Mouse (Mus musculus): ENCODE measurements around the gene Drd1.

Drd1 gene

GRCm38 (mm10) chr13:54062068-54062467 lies 6.6 kb upstream of the Drd1 start:
- no peak for DNase-seq (ENCODE audit: low read depth, low spot score)
- Histone ChIP-seq H3K27me3 (ENCODE audit: control insufficient read depth, insufficient read depth, low read length, poor library complexity, severe bottlenecking) (no peaks in the 10 kb centered on the region), H3K36me3 (ENCODE audit: control insufficient read depth, insufficient read depth, low read length, poor library complexity, severe bottlenecking) (no peaks in the 10 kb centered on the region)

- Histone ChIP-seq H3K36me3 (ENCODE audit: control insufficient read depth, insufficient read depth, low read length, poor library complexity, severe bottlenecking) (no peaks in the 10 kb centered on the region), H3K27me3 (ENCODE audit: control insufficient read depth, insufficient read depth, low read length, poor library complexity, severe bottlenecking) (no peaks in the 10 kb centered on the region)
- peak; percentile 11 for DNase-seq (ENCODE audit: low read depth, low spot score)
These were observed 543 bp downstream of the Drd1 start for GRCm38 (mm10) chr13:54054962-54055361.

GRCm38 (mm10) chr13:54051641-54052040 lies 3.9 kb downstream of the Drd1 start:
- DNase-seq (ENCODE audit: low read depth, low spot score): no peak
- H3K36me3 ChIP-seq (ENCODE audit: control insufficient read depth, insufficient read depth, low read length, poor library complexity, severe bottlenecking): no peaks in the 10 kb centered on the region
- H3K27me3 ChIP-seq (ENCODE audit: control insufficient read depth, insufficient read depth, low read length, poor library complexity, severe bottlenecking): no peaks in the 10 kb centered on the region

GRCm38 (mm10) chr13:54048679-54049352 lies 6.7 kb downstream of the Drd1 start:
- H3K36me3 ChIP-seq (ENCODE audit: control insufficient read depth, insufficient read depth, low read length, poor library complexity, severe bottlenecking): no peaks in the 10 kb centered on the region
- DNase-seq (ENCODE audit: low read depth, low spot score): no peak
- H3K27me3 ChIP-seq (ENCODE audit: control insufficient read depth, insufficient read depth, low read length, poor library complexity, severe bottlenecking): no peaks in the 10 kb centered on the region

GRCm38 (mm10) chr13:54040256-54040655 lies 15.2 kb downstream of the Drd1 start:
- H3K27me3 ChIP-seq (ENCODE audit: control insufficient read depth, insufficient read depth, low read length, poor library complexity, severe bottlenecking): no peaks in the 10 kb centered on the region

GRCm38 (mm10) chr13:54037936-54038335 lies 17.6 kb downstream of the Drd1 start:
- no peaks in the 10 kb centered on the region for H3K36me3 ChIP-seq (ENCODE audit: control insufficient read depth, insufficient read depth, low read length, poor library complexity, severe bottlenecking)

More at GRCm38 (mm10) chr13:54040256-54040655, 15.2 kb downstream of the Drd1 start:
- H3K36me3 ChIP-seq (ENCODE audit: control insufficient read depth, insufficient read depth, low read length, poor library complexity, severe bottlenecking): no peaks in the 10 kb centered on the region
- no peak for DNase-seq (ENCODE audit: low read depth, low spot score)

GRCm38 (mm10) chr13:54035541-54035940 lies 20.0 kb downstream of the Drd1 start:
- Histone ChIP-seq H3K27me3 (ENCODE audit: control insufficient read depth, insufficient read depth, low read length, poor library complexity, severe bottlenecking) (no peaks in the 10 kb centered on the region), H3K36me3 (ENCODE audit: control insufficient read depth, insufficient read depth, low read length, poor library complexity, severe bottlenecking) (no peaks in the 10 kb centered on the region)
- DNase-seq (ENCODE audit: low read depth, low spot score): peak; percentile 43

More at GRCm38 (mm10) chr13:54037936-54038335, 17.6 kb downstream of the Drd1 start:
- no peak for DNase-seq (ENCODE audit: low read depth, low spot score)
- H3K27me3 ChIP-seq (ENCODE audit: control insufficient read depth, insufficient read depth, low read length, poor library complexity, severe bottlenecking): no peaks in the 10 kb centered on the region

GRCm38 (mm10) chr13:54033653-54034052 lies 21.9 kb downstream of the Drd1 start:
- no peak for DNase-seq (ENCODE audit: low read depth, low spot score)
- Histone ChIP-seq H3K36me3 (ENCODE audit: control insufficient read depth, insufficient read depth, low read length, poor library complexity, severe bottlenecking) (no peaks in the 10 kb centered on the region), H3K27me3 (ENCODE audit: control insufficient read depth, insufficient read depth, low read length, poor library complexity, severe bottlenecking) (no peaks in the 10 kb centered on the region)

GRCm38 (mm10) chr13:54027079-54027478 lies 28.4 kb downstream of the Drd1 start:
- Histone ChIP-seq H3K36me3 (ENCODE audit: control insufficient read depth, insufficient read depth, low read length, poor library complexity, severe bottlenecking) (no peaks in the 10 kb centered on the region), H3K27me3 (ENCODE audit: control insufficient read depth, insufficient read depth, low read length, poor library complexity, severe bottlenecking) (no peaks in the 10 kb centered on the region)
- no peak for DNase-seq (ENCODE audit: low read depth, low spot score)

GRCm38 (mm10) chr13:54023311-54023710 lies 32.2 kb downstream of the Drd1 start:
- H3K27me3 ChIP-seq (ENCODE audit: control insufficient read depth, insufficient read depth, low read length, poor library complexity, severe bottlenecking): no peaks in the 10 kb centered on the region
- H3K36me3 ChIP-seq (ENCODE audit: control insufficient read depth, insufficient read depth, low read length, poor library complexity, severe bottlenecking): no peaks in the 10 kb centered on the region
- no peak for DNase-seq (ENCODE audit: low read depth, low spot score)

GRCm38 (mm10) chr13:54008716-54009115 lies 46.8 kb downstream of the Drd1 start:
- no peak for DNase-seq (ENCODE audit: low read depth, low spot score)
- no peaks in the 10 kb centered on the region for H3K27me3 ChIP-seq (ENCODE audit: control insufficient read depth, insufficient read depth, low read length, poor library complexity, severe bottlenecking)
- H3K36me3 ChIP-seq (ENCODE audit: control insufficient read depth, insufficient read depth, low read length, poor library complexity, severe bottlenecking): no peaks in the 10 kb centered on the region

Measured in splenic B cell, adult 2 months (primary cell).